Mouse (Mus musculus) CH12.LX (cell line): Measurements from ENCODE around the gene Rdh7. TPM values are rescaled to one million over a fixed set of nuclear protein-coding genes. Genes with fewer than 3 reads are reported as not detected.

ENCODE experiments used
- DNase-seq: peaks from one replicate; pipeline ENCODE4 v3.0.0-alpha.2; 2013; ENCODE audit errors: extremely low read depth
- H3K27ac ChIP-seq: 2 replicates; pipeline ENCODE4 v1.5.1; 2012; ENCODE audit warnings: low read depth, mild to moderate bottlenecking, control low read depth, moderate library complexity; ENCODE audit not compliant: insufficient read depth
- H3K27me3 ChIP-seq: replicated peaks from 2 replicates; pipeline ENCODE3; 2012; ENCODE audit warnings: inconsistent platforms
- H3K36me3 ChIP-seq, 2 experiments: replicated peaks in 1 of 2; 2 replicates each; pipeline versions ENCODE3 to v1.6.1; 2012; ENCODE audit warnings: inconsistent platforms in 1 of 2, low read length in 1 of 2, mild to moderate bottlenecking in 1 of 2, mixed read lengths in 1 of 2, moderate library complexity in 1 of 2; ENCODE audit not compliant: control insufficient read depth in 1 of 2, insufficient read depth in 1 of 2
- H3K4me1 ChIP-seq, 2 experiments: 2 replicates each; pipeline ENCODE4 v1.6.1; 2012; ENCODE audit warnings: inconsistent platforms in 1 of 2, moderate library complexity in 1 of 2; ENCODE audit not compliant: insufficient read depth in 2 of 2, control insufficient read depth in 1 of 2
- H3K4me2 ChIP-seq: 2 replicates; pipeline ENCODE4 v1.6.1; 2012; ENCODE audit warnings: low read depth, mild to moderate bottlenecking, control low read depth; ENCODE audit not compliant: poor library complexity, insufficient read depth, severe bottlenecking
- H3K4me3 ChIP-seq, 3 experiments: fragments of 150-350 bp in 1 of 3; sonication (generic) in 1 of 3; replicated peaks in 1 of 3; 2 replicates each; pipeline versions ENCODE3 to v1.5.1; 2011 to 2012; ENCODE audit warnings: low read depth in 2 of 3, low read length in 2 of 3, mild to moderate bottlenecking in 2 of 3, moderate library complexity in 2 of 3, control low read depth in 1 of 3, improper control_type of control experiment in 1 of 3, inconsistent platforms in 1 of 3, mixed read lengths in 1 of 3; ENCODE audit not compliant: poor library complexity in 1 of 3
- H3K79me2 ChIP-seq: replicated peaks from 2 replicates; pipeline ENCODE4 v1.6.1; 2012; ENCODE audit warnings: mild to moderate bottlenecking, moderate library complexity; ENCODE audit not compliant: control insufficient read depth, poor library complexity, insufficient read depth, severe bottlenecking; ENCODE audit errors: extremely low read depth
- H3K9ac ChIP-seq: 2 replicates; pipeline ENCODE4 v1.6.1; 2012; ENCODE audit warnings: low read depth, mild to moderate bottlenecking, control low read depth, moderate library complexity; ENCODE audit not compliant: insufficient read depth
- H3K9me3 ChIP-seq: replicated peaks from 2 replicates; pipeline ENCODE3; 2012; ENCODE audit warnings: low read length, inconsistent platforms, mixed read lengths
- BHLHE40 ChIP-seq: IDR thresholded peaks from 2 replicates; pipeline ENCODE4 v1.6.1; 2011; ENCODE audit warnings: mild to moderate bottlenecking, low read depth, low read length, improper control_type of control experiment
- CHD1 ChIP-seq: IDR thresholded peaks from 2 replicates; pipeline ENCODE4 v1.6.1; 2012; ENCODE audit warnings: low read depth, low read length, improper control_type of control experiment, inconsistent platforms
- CHD2 ChIP-seq: IDR thresholded peaks from 2 replicates; pipeline ENCODE4 v1.6.1; 2011; ENCODE audit warnings: low read length, improper control_type of control experiment
- CTCF ChIP-seq, 2 experiments: IDR thresholded peaks in 1 of 2; conservative IDR thresholded peaks in 1 of 2; 2 replicates each; pipeline ENCODE4 v1.5.1; 2011 to 2012; ENCODE audit warnings: low read depth in 2 of 2, low read length in 2 of 2, improper control_type of control experiment in 1 of 2, inconsistent platforms in 1 of 2, mild to moderate bottlenecking in 1 of 2, moderate library complexity in 1 of 2
- ELF1 ChIP-seq: IDR thresholded peaks from 2 replicates; pipeline ENCODE4 v1.6.1; 2014; ENCODE audit warnings: low read depth, mild to moderate bottlenecking, inconsistent platforms, low read length, improper control_type of control experiment
- EP300 ChIP-seq: IDR thresholded peaks from 2 replicates; pipeline ENCODE4 v1.6.1; 2011; ENCODE audit warnings: low read length, improper control_type of control experiment
- HCFC1 ChIP-seq: IDR thresholded peaks from 2 replicates; pipeline ENCODE4 v1.6.1; 2012; ENCODE audit warnings: low read depth, mild to moderate bottlenecking, inconsistent platforms, low read length, improper control_type of control experiment
- IRF4 ChIP-seq: IDR thresholded peaks from 2 replicates; pipeline ENCODE4 v1.6.1; 2014; ENCODE audit warnings: low read depth, mild to moderate bottlenecking, inconsistent platforms, low read length, improper control_type of control experiment
- MAFK ChIP-seq: IDR thresholded peaks from 2 replicates; pipeline ENCODE4 v1.6.1; 2011; ENCODE audit warnings: low read length, improper control_type of control experiment; ENCODE audit not compliant: insufficient replicate concordance
- MAX ChIP-seq: IDR thresholded peaks from 2 replicates; pipeline ENCODE4 v1.6.1; 2011; ENCODE audit warnings: low read length, improper control_type of control experiment
- MAZ ChIP-seq: IDR thresholded peaks from 2 replicates; pipeline ENCODE4 v1.6.1; 2012; ENCODE audit warnings: low read depth, mild to moderate bottlenecking, inconsistent platforms, low read length, improper control_type of control experiment, moderate library complexity
- MEF2A ChIP-seq: IDR thresholded peaks from 2 replicates; pipeline ENCODE4 v1.6.1; 2014; ENCODE audit warnings: low read depth, mild to moderate bottlenecking, inconsistent platforms, low read length, improper control_type of control experiment, borderline replicate concordance
- MXI1 ChIP-seq: IDR thresholded peaks from 2 replicates; pipeline ENCODE4 v1.6.1; 2011; ENCODE audit warnings: mild to moderate bottlenecking, low read depth, low read length, improper control_type of control experiment
- MYC ChIP-seq: IDR thresholded peaks from 2 replicates; pipeline ENCODE4 v1.6.1; 2011; ENCODE audit warnings: low read depth, mild to moderate bottlenecking, improper control_type of control experiment, low read length
- NELFE ChIP-seq: IDR thresholded peaks from 2 replicates; pipeline ENCODE4 v1.6.1; 2011; ENCODE audit warnings: low read depth, low read length, improper control_type of control experiment
- POLR2A ChIP-seq: IDR thresholded peaks from 2 replicates; pipeline ENCODE4 v1.6.1; 2011; ENCODE audit warnings: low read depth, mild to moderate bottlenecking, improper control_type of control experiment, low read length
- POLR2AphosphoS2 ChIP-seq: IDR thresholded peaks from 2 replicates; pipeline ENCODE4 v1.6.1; 2011; ENCODE audit warnings: low read depth, low read length, improper control_type of control experiment
- RAD21 ChIP-seq: IDR thresholded peaks from 2 replicates; pipeline ENCODE4 v1.6.1; 2011; ENCODE audit warnings: low read depth, mild to moderate bottlenecking, low read length, improper control_type of control experiment, moderate library complexity
- RCOR1 ChIP-seq: conservative IDR thresholded peaks from 2 replicates; pipeline ENCODE4 v1.6.1; 2012; ENCODE audit warnings: low read depth, mild to moderate bottlenecking, inconsistent platforms, low read length, improper control_type of control experiment
- SMC3 ChIP-seq: IDR thresholded peaks from 2 replicates; pipeline ENCODE4 v1.6.1; 2011; ENCODE audit warnings: low read depth, low read length, improper control_type of control experiment
- TBP ChIP-seq: conservative IDR thresholded peaks from 2 replicates; pipeline ENCODE4 v1.6.1; 2011; ENCODE audit warnings: low read depth, low read length, improper control_type of control experiment
- TCF12 ChIP-seq: IDR thresholded peaks from 2 replicates; pipeline ENCODE4 v1.6.1; 2014; ENCODE audit warnings: low read depth, mild to moderate bottlenecking, inconsistent platforms, low read length, improper control_type of control experiment
- UBTF ChIP-seq: IDR thresholded peaks from 2 replicates; pipeline ENCODE4 v1.6.1; 2012; ENCODE audit warnings: low read depth, mild to moderate bottlenecking, inconsistent platforms, low read length, improper control_type of control experiment, moderate library complexity
- ZKSCAN1 ChIP-seq: IDR thresholded peaks from 2 replicates; pipeline ENCODE4 v1.6.1; 2012; ENCODE audit warnings: low read depth, inconsistent platforms, low read length, improper control_type of control experiment, borderline replicate concordance
- ZMIZ1 ChIP-seq: IDR thresholded peaks from 2 replicates; pipeline ENCODE4 v1.6.1; 2012; ENCODE audit warnings: low read depth, mild to moderate bottlenecking, inconsistent platforms, low read length, improper control_type of control experiment
- dilution Hi-C: fragments of 300-500 bp; cut with MboI; formaldehyde crosslinking; loops from 2 replicates; pipeline ENCODE4 v1.14.3; 2020; ENCODE audit warnings: low sequenced_read_pairs; ENCODE audit not compliant: extremely low pct_unique_long_range_greater_than_20kb, extremely low pct_ligation_motif_present
- in situ Hi-C: fragments of 300-500 bp; cut with MboI; formaldehyde crosslinking; loops from 3 replicates; pipeline ENCODE4 v1.14.3; 2019; ENCODE audit warnings: low sequenced_read_pairs, low pct_ligation_motif_present, low pct_unique_long_range_greater_than_20kb, mixed read lengths
- polyA plus RNA-seq: library from polyadenylated mRNA; unstranded; fragments of >175 nt; gene quantifications from 2 replicates; pipeline ENCODE4 v1.2.1, GENCODE M21; 2012; ENCODE audit warnings: low read depth; ENCODE audit not compliant: insufficient read length
- total RNA-seq, 2 experiments: library from RNA; depleted of rRNA; stranded (reverse); fragments of 300-350 nt in 1 of 2; fragments of >200 nt in 1 of 2; gene quantifications; 2 replicates each; pipeline ENCODE4 v1.2.3; 2012 to 2014

Gene Rdh7
- total and polyA plus RNA-seq, 3 experiments, result not detected

DNA sequence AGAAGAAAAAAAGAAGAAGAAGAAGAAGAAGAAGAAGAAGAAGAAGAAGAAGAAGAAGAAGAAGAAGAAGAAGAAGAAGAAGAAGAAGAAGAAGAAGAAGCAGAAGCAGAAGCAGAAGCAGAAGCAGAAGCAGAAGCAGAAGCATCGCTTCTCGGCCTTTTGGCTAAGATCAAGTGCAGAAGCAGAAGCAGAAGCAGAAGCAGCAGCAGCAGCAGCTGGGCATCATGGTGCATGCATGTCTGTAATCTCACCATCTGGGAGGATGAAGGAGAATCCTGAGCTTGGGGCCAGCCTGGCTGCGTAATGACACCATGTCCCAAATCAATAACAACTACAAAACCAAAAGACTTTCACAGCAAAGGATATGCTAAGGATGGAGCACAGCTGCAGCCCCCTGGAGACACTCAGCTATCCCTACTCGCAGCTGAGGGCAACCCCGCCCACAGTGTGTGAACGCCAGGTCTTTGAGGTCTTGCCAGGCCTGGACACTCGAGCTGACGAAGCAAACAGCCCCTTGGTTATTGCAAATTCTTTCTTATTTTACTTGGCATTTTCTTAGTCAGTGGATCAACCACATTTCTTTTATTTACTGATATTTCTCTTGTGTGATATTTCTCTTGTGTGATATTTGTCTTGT, 43.8 kb upstream of the Rdh7 start:
- no peak overlapping the region for H3K4me2 ChIP-seq
- dilution Hi-C loops (no loop called here), in situ Hi-C loops (loop anchor here (25.0 kb wide), 2 partner anchors 195 to 255 kb away; partner anchors contain the start of genes Gls2, Rbms2 and Zbtb39)
- H3K27ac ChIP-seq, result no peak overlapping the region
- no peaks in the 10 kb centered on the region for H3K9me3 ChIP-seq
- DNase-seq, result no peak
- H3K4me1 ChIP-seq, result peaks cover 0 to 5% of the 10 kb centered on the region in 2 experiments; a peak in 1 of 4 replicates
- H3K27me3 ChIP-seq, result no peaks in the 10 kb centered on the region
- no peak overlapping the region for H3K9ac ChIP-seq
- TF ChIP-seq CHD1 (no peak), UBTF (no peak), SMC3 (no peak), TBP (no peak), MAFK (no peak), ELF1 (no peak), POLR2AphosphoS2 (no peak), MAZ (no peak), RCOR1 (no peak), TCF12 (no peak), IRF4 (no peak), CTCF (conservative IDR thresholded peaks at IDR 0.05 in 1 of 2, IDR thresholded peaks at IDR 0.05 in 1 of 2; ENCODE audit: low read depth in 2 of 2, low read length in 2 of 2) (no peak), ZMIZ1 (no peak), EP300 (no peak), MEF2A (no peak)
- TF ChIP-seq, all 38 proteins: peak for 0
- Histone ChIP-seq H3K79me2 (no peaks in the 10 kb centered on the region), H3K4me3 (no peak overlapping the region), H3K36me3 (no peaks in the 10 kb centered on the region)

GRCm38 (mm10) chr10:127927737-127928136, 39.1 kb upstream of the Rdh7 start:
- DNase-seq, result no peak
- dilution Hi-C loops, result no loop called here
- H3K9ac ChIP-seq, result no peak overlapping the region
- in situ Hi-C loops, result loop anchor here (25.0 kb wide), 2 partner anchors 190 to 260 kb away; partner anchors contain the start of genes Gls2, Rbms2 and Zbtb39
- H3K4me1 ChIP-seq, result peaks cover 4 to 6% of the 10 kb centered on the region in 2 experiments; a peak in 3 of 4 replicates
- H3K27ac ChIP-seq, result no peak overlapping the region
- H3K79me2 ChIP-seq, result no peaks in the 10 kb centered on the region
- no peaks in the 10 kb centered on the region for H3K36me3 ChIP-seq
- H3K4me2 ChIP-seq, result no peak overlapping the region
- TF ChIP-seq POLR2A (no peak), RCOR1 (no peak), MAFK (no peak), ZKSCAN1 (no peak), CHD2 (no peak), MAX (no peak), RAD21 (no peak), TCF12 (no peak), MXI1 (no peak), CHD1 (no peak), MYC (no peak), NELFE (no peak), HCFC1 (no peak), BHLHE40 (no peak), SMC3 (no peak), TBP (no peak)
- H3K9me3 ChIP-seq, result no peaks in the 10 kb centered on the region
- H3K27me3 ChIP-seq, result no peaks in the 10 kb centered on the region
- no peak overlapping the region for H3K4me3 ChIP-seq
